Mouse (Mus musculus): Measurements from ENCODE around the gene Tap1.
A peak's percentile ranks its signal among the peaks of the same experiment; 100 is the strongest.
"Not testable (repeated sequence)": the region's sequence is repeated elsewhere in the genome, so short reads cannot be mapped to it uniquely, and the experiment has no call there.

The Tap1 gene

DNA sequence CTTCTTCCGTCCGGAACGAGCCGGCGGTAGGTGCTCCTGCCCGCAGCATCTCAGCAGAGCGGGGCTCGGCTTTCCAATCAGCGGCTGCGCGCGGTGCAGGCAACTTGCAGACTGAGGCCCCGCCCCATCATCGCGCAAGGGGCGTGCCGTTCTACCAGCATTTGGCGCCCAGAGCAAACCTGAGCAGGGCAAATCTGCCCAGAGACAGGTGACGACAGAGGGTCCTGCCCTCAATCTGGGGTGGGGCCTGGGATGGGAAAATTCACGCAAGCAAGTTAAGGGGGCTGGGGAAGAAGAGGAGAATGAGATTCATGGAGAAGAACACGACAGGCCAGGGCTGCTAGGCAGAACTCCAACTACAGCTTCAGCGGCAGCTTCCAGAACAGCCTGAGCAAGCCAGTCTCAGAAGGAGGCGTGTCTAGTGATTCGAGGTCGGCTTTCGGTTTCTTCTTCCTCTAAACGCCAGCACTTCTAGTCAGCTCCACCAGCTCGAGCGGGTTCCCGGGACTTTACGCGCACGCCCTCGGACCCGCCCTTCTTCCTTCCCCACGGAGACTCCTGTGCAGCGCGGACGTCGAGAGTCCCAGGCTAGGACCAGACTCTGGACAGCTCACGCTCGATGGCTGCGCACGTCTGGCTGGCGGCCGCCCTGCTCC lies at the start of gene Tap1, which contains the start of gene Psmb9:
TSS of gene Tap1 (plus strand) at position 293 of the 656 bp plus-strand sequence.
TSS of gene Psmb9 (minus strand) at position 504 of the 656 bp plus-strand sequence.
- peak; percentile 80 for DNase-seq (ENCODE audit: extremely low read depth, low read depth)

DNA sequence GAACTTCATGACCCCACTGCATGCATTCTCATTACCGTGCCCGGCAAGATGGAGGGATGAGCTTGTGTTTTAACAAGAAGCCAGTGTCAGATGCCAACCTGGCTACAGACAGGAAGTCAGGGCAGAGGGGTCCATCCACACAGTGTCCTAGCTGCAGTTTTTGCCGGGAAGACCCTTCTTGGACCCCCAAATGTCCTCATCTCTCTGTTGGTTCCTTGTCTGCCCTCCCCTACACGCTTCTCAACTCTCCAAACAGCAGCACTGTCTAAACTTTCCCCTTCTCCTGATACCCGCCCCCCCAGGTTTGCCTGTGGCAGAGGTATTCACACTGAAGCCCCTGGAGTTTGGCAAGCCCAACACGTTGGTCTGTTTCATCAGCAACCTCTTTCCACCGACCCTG lies 49.8 kb upstream of the Tap1 start:
- DNase-seq (ENCODE audit: extremely low read depth, low read depth) = no peak

DNA sequence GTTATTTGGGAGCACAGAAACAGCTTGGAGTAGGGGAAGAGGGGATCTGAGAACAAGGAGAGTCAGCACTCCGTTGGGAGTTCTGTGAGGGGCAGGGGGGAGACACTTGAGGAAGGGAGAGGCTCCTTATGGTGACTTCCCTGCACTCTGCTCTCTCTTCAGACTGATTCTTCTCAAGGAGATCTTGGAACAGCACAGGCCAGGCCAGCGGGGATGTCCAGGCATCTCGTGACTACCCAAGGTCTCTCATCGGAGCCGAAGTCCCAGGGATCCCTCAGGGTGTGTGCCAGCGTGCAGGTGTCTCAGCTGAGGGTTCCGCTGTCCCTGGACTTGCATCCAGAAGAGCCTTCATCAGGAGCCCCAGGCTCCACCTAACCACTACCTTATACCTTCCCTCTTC lies 48.7 kb upstream of the Tap1 start:
- no peak for DNase-seq (ENCODE audit: extremely low read depth, low read depth)

DNA sequence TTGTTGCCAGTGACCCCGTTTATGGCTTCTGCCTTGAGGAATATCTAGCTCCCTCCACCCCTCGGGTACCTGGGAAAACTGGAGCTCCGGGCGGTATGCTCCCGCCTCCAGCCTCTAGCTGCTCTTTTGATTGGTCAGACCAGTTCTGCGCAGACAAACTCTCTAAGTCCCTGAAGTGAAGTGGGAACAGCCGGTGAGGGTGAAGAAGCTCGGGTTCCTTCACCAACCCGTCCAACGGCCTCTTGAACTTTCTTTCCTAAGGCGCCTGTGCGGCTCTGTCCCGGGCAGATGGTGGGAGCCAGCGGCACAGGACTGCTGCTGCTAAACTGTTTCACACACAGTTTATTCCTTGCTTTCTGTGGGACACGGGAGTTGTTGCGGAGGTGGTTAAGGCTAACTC lies 47.9 kb upstream of the Tap1 start:
- no peak for DNase-seq (ENCODE audit: extremely low read depth, low read depth)

DNA sequence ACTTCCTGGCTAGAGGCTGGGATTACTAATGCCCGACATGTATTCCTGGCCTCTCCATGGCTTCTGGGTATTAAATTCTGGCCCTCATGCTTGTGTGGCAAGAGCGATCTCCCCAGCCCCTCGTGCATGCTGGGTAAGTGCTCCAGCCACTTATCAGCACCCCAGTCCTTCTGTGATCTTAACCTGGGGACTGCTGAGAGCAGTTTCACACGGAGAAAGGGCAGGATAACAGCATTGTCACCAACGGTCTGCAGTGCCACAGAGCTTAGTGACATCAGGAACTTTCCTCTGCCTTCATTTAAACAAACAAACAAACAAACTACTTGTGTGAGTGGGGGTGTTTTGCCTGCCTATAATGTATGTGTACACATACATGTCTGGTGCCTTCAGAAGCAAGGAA lies 47.1 kb upstream of the Tap1 start:
- no peak for DNase-seq (ENCODE audit: extremely low read depth, low read depth)

DNA sequence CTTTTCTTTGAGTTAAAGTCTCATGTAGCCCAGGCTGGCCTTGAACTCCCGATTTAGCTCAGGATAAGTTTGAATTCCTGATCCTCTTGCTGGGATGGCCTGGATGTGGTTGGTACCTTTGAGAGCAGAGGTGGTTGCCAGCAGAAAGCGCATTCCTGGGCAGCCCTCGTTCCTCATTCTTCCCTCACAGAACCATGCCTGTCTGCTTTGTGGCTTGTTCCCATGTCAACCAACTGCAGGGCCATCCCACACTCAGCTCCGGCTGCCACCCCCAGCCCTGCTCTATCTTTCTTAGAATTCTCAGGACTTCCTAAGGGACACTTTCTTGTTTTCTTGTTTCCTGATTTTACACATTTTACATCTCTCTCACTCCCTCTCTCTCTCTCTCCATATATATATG lies 45.9 kb upstream of the Tap1 start:
- DNase-seq (ENCODE audit: extremely low read depth, low read depth) = no peak

DNA sequence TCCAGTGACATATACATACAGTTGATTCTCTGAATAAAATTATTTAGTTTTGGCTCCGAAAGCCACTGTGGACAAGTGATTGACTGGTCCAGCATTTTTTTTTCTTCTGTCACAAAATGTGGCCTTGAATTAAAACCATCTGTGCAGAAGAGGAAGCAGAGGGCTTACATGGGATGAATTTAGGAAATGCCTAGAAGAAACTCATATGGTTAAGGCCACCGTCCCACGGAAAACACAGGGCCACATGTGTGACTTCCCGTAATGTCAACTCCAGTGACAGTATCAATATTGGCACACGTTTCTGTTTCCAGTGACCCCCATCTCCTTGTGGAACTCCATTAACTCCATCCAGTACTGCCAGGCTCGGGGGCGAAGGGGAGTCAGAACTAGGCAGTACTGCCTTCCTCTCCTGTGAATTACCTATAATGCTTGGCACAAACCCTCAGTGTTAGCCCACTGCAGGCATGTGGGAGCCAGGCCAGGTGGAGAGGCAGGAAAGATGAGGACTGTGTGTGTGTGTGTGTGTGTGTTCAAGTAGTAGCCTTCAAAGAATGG lies 44.8 kb upstream of the Tap1 start:
- DNase-seq (ENCODE audit: extremely low read depth, low read depth) = no peak

DNA sequence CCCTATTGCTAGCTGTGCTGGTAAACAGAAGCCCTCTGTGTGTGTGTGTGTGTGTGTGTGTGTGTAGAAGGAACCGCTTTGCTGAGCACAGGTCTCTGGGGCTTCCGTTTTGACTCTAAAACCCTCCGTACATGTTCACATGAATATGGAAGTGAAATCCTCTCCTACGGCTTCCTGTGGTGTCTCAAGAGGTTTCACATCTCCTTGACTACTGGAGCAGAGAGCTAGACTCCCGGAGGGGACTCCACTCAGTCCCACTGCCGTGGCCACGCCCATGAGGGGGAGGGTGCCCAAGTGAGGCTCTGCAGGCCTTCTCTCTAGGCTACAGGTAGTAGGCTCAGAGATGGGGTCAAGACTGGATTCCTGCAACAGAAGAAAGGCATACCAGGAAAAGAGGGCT lies 44.3 kb upstream of the Tap1 start, which contains the start of gene H2-DMb2:
TSS of gene H2-DMb2 (plus strand) at position 275 of the 400 bp plus-strand sequence.
- DNase-seq (ENCODE audit: extremely low read depth, low read depth) = peak; percentile 90

DNA sequence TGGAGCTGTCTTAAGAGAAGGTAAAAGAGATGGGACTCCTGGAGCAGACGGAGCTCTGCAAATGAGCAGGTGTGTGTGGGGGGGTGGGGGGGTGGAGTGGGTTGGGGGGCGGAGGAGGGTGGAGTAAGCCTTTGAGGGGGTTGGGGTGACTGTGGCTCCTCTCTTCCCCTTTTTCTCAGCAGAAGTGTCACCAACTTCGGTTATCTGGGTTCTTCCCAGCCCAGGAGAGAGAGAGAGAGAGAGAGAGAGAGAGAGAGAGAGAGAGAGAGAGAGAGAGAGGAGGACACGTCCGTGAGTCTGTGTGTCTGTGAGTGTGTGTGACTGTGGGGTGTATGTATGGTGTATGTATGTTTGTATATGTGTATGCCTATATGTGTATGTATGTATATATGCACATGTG lies 43.9 kb upstream of the Tap1 start:
- peak; percentile 79 for DNase-seq (ENCODE audit: extremely low read depth, low read depth)

DNA sequence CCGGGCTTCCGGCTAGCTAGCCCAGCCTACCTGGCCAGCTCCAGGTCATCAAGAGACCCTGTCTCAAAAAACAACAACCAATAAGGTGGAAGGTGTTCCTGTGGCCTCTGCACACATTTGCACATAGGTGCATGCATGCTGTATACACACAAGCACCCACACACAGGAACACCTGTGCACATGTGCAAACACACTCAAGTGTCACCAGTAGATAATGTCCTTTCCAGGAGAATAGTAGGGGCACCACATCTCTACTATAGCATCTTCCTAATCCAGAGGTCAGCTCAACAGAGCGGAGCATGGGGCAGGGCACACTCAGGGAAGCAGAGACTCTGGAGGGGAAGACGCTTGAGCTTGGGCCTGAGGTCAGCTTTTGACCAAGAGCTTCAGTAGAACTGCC lies 43.1 kb upstream of the Tap1 start:
- DNase-seq (ENCODE audit: extremely low read depth, low read depth) = not testable (repeated sequence)

DNA sequence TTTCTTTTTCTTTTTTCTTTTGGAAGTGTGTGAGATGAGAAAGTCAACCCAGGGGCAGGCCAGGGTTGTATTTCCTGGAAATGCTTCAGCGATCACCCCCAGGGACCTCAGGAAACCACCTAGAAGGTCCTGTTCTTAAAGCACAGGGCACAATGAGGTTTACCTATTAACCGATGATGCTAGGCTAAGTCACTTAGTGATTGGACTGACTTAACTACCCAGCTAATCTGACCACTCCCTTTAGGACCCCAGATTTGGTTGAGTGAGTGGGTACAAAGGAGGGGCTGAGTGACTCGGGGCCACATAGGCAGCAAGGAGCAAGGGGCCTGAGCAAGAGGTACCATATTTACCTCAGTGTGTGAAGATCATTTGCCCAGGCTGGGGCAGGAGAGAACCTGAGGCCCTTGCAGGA lies 42.4 kb upstream of the Tap1 start:
- no peak for DNase-seq (ENCODE audit: extremely low read depth, low read depth)

DNA sequence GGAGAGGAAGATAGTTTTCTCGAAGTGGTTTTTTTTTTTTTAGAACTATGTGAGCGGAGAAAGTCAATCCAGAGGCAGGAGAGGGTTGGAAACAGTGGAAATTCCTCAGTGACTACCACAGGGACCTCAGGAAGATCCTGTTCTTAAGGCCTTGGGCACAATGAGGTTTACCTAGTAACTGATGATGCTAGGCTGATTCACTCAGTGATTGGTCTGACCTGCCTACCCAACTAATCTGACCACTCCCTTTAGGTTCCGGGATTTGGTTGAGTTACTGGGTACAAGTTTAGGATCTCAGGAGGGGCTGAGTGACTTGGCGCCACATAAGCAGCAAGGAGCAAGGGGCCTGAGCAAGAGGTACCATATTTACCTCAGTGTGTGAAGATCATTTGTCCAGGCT lies 34.4 kb upstream of the Tap1 start, which contains the start of gene H2-DMb1:
TSS of gene H2-DMb1 (plus strand) at position 150 of the 400 bp plus-strand sequence.
- DNase-seq (ENCODE audit: extremely low read depth, low read depth) = no peak

DNA sequence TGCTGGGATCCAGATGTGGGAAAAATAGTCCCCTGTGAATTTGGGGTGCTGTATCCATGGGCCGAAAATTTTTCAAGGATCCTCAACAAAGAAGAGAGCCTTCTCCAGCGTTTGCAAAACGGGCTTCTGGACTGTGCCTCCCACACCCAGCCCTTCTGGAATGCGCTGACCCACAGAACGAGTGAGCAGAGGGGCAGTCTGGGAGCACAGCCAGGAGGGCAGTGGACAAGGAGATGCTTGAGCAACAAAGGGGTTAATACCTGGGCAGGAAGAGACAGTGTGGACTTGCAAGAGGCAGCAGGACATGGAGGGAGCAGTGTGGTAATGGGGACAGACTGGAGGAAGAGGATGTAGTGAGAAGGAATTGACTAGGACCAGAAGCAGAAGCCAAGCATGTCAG lies 31.8 kb upstream of the Tap1 start:
- DNase-seq (ENCODE audit: extremely low read depth, low read depth) = no peak

DNA sequence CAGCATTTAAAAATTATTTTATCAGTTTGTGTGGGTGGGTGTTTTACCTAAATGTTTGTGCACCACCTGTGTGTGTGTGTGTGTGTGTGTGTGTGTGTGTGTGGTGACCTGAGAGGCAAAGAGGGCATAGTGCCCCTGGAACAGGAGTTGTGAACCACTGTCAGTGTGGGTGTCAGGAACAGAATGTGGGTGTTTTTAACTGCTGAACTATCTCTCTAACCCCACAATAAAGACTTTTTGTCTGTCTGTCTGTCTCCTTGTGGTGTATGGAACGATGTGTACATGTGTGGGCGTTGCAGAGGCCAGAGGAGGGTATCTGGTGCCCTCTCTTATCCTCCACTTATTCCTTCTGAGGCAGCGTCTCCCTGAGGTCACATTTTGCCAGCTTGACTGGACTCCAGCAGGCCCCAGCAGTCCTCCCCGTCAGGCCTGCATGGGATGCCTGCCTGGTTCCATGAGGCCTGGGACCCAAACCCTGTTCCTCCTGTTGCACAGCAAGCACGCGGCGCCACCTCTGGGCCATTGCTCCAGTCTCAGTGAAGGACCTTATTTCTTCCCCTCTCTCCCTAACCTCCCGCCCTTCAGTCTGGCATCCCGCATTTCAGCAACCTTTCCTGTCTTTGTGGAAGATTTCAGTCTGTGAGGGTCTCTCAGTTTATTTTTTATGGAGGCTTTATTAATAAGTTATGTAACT lies 23.0 kb upstream of the Tap1 start:
- no peak for DNase-seq (ENCODE audit: extremely low read depth, low read depth)

DNA sequence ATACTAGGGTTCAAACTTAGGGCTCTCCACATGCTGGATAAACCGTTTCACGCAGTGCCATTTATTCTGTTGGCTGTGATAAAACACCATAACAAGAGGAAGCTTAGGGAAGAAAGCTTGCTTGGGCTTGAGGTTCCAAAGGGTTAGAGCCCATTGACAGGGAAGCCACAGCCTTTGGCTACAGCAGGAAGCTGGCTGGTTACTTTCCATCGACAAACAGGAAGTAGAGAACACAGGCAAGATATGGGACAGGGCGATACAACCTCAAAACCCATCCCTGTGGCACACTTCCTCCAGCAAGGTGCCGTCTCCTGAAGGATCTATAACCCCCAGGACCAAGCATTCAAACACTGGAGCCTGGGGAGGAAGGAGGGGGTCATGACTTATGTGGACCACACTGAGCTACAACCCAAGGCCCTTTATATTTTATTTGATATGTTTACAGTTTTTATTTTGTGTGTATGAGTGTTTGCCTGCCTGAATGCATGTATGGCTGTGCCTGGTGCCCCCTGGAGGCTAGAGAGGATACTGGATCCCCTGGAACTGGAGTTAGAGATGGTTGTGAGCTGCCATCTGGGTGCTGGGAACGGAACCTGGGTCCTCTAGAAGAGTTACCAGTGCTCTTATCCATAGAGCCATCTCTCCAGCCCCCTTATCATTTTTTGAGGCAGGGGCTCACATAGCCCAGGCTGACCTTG lies 22.2 kb upstream of the Tap1 start:
- peak; percentile 79 for DNase-seq (ENCODE audit: extremely low read depth, low read depth)

DNA sequence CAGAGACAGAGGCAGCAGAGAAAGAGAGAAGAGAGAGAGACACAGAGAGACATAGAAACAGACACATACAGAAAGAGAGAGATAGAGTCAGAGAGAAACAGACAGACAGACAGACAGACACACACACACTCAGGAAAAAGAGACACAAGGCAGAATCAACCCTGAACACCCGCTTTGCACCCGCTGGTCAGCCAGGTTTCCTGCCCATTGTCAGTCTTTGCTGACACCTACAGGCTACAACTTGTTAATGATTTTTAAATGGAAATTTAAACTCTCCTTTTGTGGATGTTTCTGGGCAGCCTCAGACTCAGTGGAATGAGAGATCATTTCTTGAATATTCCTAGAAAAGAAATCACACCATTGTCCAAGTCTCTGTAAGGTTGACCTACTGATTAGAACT lies 18.1 kb upstream of the Tap1 start:
- DNase-seq (ENCODE audit: extremely low read depth, low read depth) = no peak

DNA sequence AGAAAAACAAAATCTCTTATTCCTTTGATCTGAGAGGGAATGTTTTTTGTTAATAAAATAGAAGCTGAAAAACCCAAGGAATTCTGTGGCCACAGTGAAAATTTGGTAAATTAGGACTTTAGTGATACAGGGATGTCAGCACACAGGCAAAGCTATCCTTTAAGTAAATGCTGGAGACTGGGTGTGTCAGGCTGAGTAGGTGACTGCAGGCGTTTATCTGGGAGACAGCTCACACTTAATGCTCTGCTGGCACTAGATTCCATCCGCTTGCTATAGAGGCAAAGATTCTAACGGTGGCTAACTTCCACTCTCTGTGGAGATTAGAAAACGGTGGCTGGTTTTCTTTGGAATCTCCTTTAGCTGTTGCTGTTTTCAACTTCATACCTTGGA lies 16.9 kb upstream of the Tap1 start:
- DNase-seq (ENCODE audit: extremely low read depth, low read depth) = no peak

DNA sequence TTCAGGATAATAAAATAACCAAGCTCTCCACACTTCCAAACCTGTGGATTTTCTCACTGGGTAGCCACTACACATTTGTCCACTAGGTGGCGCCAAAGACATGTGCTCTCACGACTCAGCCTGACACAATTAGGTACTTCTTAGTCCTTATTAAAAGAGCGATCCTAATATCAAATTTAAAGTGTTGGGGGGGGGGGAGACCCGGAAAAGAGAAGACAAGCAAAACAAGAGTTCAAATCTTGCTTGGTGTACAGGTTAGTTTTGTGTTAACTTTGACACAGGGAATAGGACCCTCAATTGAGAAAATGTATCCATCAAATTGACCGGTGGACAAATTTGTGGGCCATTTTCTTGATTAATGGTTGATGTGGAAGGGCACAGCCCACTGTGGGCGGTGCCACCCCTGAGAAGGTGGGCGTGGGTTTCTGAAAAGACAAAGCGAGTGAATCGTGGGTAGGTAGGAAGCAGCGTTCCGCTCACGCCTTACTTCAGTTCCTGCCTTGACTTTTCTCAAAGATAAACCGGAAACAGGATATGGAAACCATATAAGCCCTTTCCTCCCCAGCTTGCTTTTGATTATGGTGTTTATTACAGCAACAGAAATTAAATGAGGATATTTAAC lies 16.4 kb upstream of the Tap1 start:
- peak; percentile 87 for DNase-seq (ENCODE audit: extremely low read depth, low read depth)

DNA sequence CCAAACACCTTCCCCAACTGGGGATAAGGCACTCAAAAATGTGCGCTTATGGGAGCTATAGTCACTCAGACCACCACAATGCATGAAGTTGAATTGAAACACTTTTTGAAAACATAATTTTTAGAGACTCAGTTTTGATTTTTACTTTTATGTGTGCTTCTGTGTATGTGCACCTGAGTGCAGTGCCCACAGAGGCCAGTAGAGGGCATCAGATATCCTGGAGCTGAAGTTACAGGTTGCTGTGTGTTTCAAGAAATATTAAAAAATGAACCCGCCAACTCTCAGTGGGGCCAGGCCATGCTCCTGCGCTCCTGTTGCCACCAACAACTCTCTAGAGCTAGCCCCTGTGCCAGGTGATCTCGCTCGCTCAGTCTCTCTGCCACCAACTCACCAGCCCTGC lies 14.8 kb upstream of the Tap1 start:
- DNase-seq (ENCODE audit: extremely low read depth, low read depth) = no peak

DNA sequence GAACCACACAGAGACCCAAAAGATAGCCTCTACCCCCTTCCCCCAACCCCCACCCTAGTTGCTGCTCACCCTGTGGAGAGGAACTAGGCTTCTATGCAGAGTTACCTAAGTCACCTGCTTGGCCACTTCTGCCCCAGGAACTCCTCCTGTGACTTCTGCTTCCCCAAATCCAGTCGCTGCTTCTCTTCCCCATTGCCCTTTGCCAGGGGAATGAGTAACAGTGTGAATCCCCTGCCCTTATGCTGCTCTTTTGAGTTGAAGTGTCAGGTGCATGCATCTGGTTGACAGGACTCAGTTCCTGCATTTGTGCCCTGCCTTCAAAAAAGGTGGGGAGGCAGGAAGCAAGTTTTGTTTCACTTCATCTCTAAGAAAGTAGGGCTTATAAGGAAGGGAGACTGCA lies 13.3 kb upstream of the Tap1 start:
- no peak for DNase-seq (ENCODE audit: extremely low read depth, low read depth)

DNA sequence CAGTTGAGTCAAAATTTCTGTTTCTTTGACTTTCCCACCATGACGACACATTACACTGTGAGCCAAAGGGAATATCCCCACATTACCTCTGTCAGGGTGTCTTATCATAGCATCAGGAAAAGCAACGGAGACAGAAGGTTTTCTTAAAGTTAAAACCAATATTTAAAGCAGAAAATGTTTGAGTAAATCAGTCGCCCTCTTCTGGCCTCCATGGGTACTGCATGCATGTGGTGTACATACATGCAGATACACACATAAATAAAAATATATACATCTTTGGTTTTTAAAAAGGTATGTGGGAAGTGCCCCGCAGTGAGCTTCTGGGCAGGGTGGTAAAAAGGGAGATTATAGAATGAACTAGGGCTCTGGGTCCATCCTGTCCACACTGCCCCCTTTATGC lies 10.2 kb upstream of the Tap1 start:
- no peak for DNase-seq (ENCODE audit: extremely low read depth, low read depth)

DNA sequence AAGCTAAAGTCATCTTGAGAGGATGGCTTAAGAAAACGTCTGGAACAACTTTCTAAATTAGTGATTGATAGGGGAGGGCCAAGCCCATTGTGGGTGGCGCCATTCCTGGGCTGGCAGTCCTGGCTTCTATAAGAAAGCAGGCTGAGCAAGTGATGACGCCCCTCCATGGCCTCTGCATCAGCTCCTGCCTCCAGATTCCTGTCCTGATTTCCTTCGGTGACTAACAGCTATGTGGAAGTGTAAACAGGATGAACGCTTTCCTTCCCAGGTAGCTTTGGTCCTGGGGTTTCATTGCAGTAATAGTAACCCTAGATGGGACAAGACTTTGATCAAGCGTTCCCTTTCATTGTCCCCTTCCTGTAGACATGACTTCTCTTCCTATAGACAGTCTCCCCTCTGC lies 8.3 kb upstream of the Tap1 start:
- DNase-seq (ENCODE audit: extremely low read depth, low read depth) = no peak
